Mouse (Mus musculus) liver, adult 2 months (tissue): ENCODE results near the gene Mgat4a.
"Not testable (repeated sequence)": the region's sequence is repeated elsewhere in the genome, so short reads cannot be mapped to it uniquely, and the experiment has no call there.

Source experiments
- CTCF ChIP-seq: fragments of 200-500 bp; IDR thresholded peaks from 2 replicates; pipeline ENCODE4 v1.5.1; 2011; ENCODE audit warnings: low read depth, low read length, control low read depth
- POLR2A ChIP-seq: fragments of 200-500 bp; IDR thresholded peaks from 2 replicates; pipeline ENCODE4 v1.6.1; 2011; ENCODE audit warnings: low read length, control low read depth; ENCODE audit not compliant: insufficient read depth; ENCODE audit errors: extremely low read depth

GRCm38 (mm10) chr1:37499395-37499794 lies 41.4 kb downstream of the Mgat4a start:
- TF ChIP-seq CTCF, POLR2A: not testable (repeated sequence)
